Mouse (Mus musculus) kidney, adult 11 months (tissue): ENCODE measurements around the gene Stk4.

Source experiments
- DNase-seq: peaks from one replicate; pipeline ENCODE4 v3.0.0; 2022

The Stk4 gene

GRCm38 (mm10) chr2:164180124-164180523, 110.0 kb downstream of the Stk4 start:
- DNase-seq = no peak

- DNase-seq = no peak
Measured at GRCm38 (mm10) chr2:164180770-164181169, 110.6 kb downstream of the Stk4 start.

GRCm38 (mm10) chr2:164182692-164183255, 112.7 kb downstream of the Stk4 start, which contains the start of gene Wfdc5:
Gene Wfdc5, minus strand, starts transcription at chr2:164182742.
- no peak for DNase-seq

- no peak for DNase-seq
Measured at GRCm38 (mm10) chr2:164183340-164183739, 113.2 kb downstream of the Stk4 start.

- no peak for DNase-seq
Measured at GRCm38 (mm10) chr2:164184145-164184719, 114.1 kb downstream of the Stk4 start.

GRCm38 (mm10) chr2:164188722-164189121, 118.6 kb downstream of the Stk4 start:
- DNase-seq = no peak

GRCm38 (mm10) chr2:164190576-164190975, 120.5 kb downstream of the Stk4 start, which contains the start of gene Wfdc12:
Gene Wfdc12, minus strand, starts transcription at chr2:164190608.
- DNase-seq = no peak

GRCm38 (mm10) chr2:164192279-164192678, 122.2 kb downstream of the Stk4 start:
- DNase-seq = no peak

GRCm38 (mm10) chr2:164194959-164195630, 125.0 kb downstream of the Stk4 start:
- no peak for DNase-seq

GRCm38 (mm10) chr2:164195971-164196699, 126.0 kb downstream of the Stk4 start:
- no peak for DNase-seq

GRCm38 (mm10) chr2:164196700-164196990, 126.5 kb downstream of the Stk4 start:
- no peak for DNase-seq

GRCm38 (mm10) chr2:164199626-164200327, 129.7 kb downstream of the Stk4 start, which contains the start of gene Wfdc15a:
Gene Wfdc15a, minus strand, starts transcription at chr2:164200130.
- DNase-seq = no peak
